Mouse (Mus musculus): Measurements from ENCODE around the gene Tgfbrap1. TPM values are rescaled to one million over a fixed set of nuclear protein-coding genes. Genes with fewer than 3 reads are reported as not detected.
A peak's percentile ranks its signal among the peaks of the same experiment; 100 is the strongest.

Tgfbrap1 gene
- polyA plus RNA-seq, 1 experiment from 2014 or later = 7.5 TPM

- WGBS = 79% methylated on average over 4 of the region's 4 CpGs
- no peaks in the 10 kb centered on the region for H3K27me3 ChIP-seq (ENCODE audit: control insufficient read depth, insufficient read depth, low read length)
- H3K4me2 ChIP-seq (ENCODE audit: low read length) = no peak overlapping the region
- no peak overlapping the region for H3K27ac ChIP-seq (replicated peaks in 1 of 2; ENCODE audit: control insufficient read depth in 1 of 2, insufficient read depth in 1 of 2, low read depth in 2 of 2, low read length in 2 of 2)
- H3K9ac ChIP-seq (ENCODE audit: low read length) = no peak overlapping the region
- no peak overlapping the region for H3K4me3 ChIP-seq (ENCODE audit: control insufficient read depth in 1 of 2, insufficient read depth in 1 of 2, low read depth in 1 of 2, low read length in 2 of 2)
- H3K9me3 ChIP-seq (ENCODE audit: control insufficient read depth, low read length) = no peaks in the 10 kb centered on the region
- no peaks in the 10 kb centered on the region for H3K36me3 ChIP-seq (ENCODE audit: control insufficient read depth, insufficient read depth, low read length)
- no peak for ATAC-seq (ENCODE audit: insufficient number of reproducible peaks, insufficient read depth, low FRiP score, low read depth)
- H3K4me1 ChIP-seq (ENCODE audit: control insufficient read depth in 2 of 2, insufficient read depth in 2 of 2, low read length in 2 of 2) = peaks cover 6 to 9% of the 10 kb centered on the region in 2 experiments
Measured at GRCm38 (mm10) chr1:43010461-43010860, 88.0 kb downstream of the Tgfbrap1 start.

GRCm38 (mm10) chr1:43006524-43006923, 91.9 kb downstream of the Tgfbrap1 start:
- H3K4me3 ChIP-seq (ENCODE audit: control insufficient read depth in 1 of 2, insufficient read depth in 1 of 2, low read depth in 1 of 2, low read length in 2 of 2) = peak overlapping the region; percentile 27 to 32; a peak in 3 of 4 replicates
- H3K27ac ChIP-seq (replicated peaks in 1 of 2; ENCODE audit: control insufficient read depth in 1 of 2, insufficient read depth in 1 of 2, low read depth in 2 of 2, low read length in 2 of 2) = peak overlapping the region; percentile 57 to 76; a peak in 3 of 4 replicates
- ATAC-seq (ENCODE audit: insufficient number of reproducible peaks, insufficient read depth, low FRiP score, low read depth) = no peak
- peak overlapping the region; percentile 65 for H3K4me2 ChIP-seq (ENCODE audit: low read length)
- H3K36me3 ChIP-seq (ENCODE audit: control insufficient read depth, insufficient read depth, low read length) = no peaks in the 10 kb centered on the region
- H3K27me3 ChIP-seq (ENCODE audit: control insufficient read depth, insufficient read depth, low read length) = no peaks in the 10 kb centered on the region
- peak overlapping the region; percentile 25; the same call in 1 of the 2 replicates for H3K9ac ChIP-seq (ENCODE audit: low read length)
- H3K4me1 ChIP-seq (ENCODE audit: control insufficient read depth in 2 of 2, insufficient read depth in 2 of 2, low read length in 2 of 2) = peaks cover 6 to 11% of the 10 kb centered on the region in 2 experiments
- no peaks in the 10 kb centered on the region for H3K9me3 ChIP-seq (ENCODE audit: control insufficient read depth, low read length)
- 61% methylated on average over 4 of the region's 4 CpGs for WGBS

DNA sequence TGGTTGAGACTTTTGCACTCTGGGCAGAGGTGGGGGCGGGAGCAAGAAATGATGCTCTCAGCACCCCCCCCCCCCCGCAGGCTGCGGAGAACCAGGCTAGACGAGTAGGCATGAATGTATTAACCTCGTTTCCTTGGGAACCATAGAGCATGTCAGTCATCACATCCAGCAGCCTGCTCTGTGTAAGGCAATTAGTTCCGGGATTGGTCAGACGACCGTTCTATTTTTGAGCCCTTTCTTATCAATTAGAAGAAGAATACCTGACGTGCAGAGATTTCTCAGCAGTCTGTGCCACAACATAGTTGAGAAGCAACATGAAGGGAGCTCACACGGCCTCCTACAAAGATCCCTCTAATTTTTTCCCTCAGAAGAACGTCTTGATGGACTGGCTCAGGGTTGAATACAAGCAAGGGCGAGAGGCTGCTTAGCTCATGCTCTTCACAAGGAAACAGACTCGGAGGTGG, 92.4 kb downstream of the Tgfbrap1 start:
- peak; percentile 50; the same call in 1 of the 2 replicates for ATAC-seq (ENCODE audit: insufficient number of reproducible peaks, insufficient read depth, low FRiP score, low read depth)
- Histone ChIP-seq H3K36me3 (ENCODE audit: control insufficient read depth, insufficient read depth, low read length) (no peaks in the 10 kb centered on the region), H3K27me3 (ENCODE audit: control insufficient read depth, insufficient read depth, low read length) (no peaks in the 10 kb centered on the region), H3K4me2 (ENCODE audit: low read length) (peak overlapping the region; percentile 65), H3K27ac (replicated peaks in 1 of 2; ENCODE audit: control insufficient read depth in 1 of 2, insufficient read depth in 1 of 2, low read depth in 2 of 2, low read length in 2 of 2) (peak overlapping the region; percentile 57 to 76; a peak in 3 of 4 replicates), H3K9ac (ENCODE audit: low read length) (peak overlapping the region; percentile 25), H3K4me1 (ENCODE audit: control insufficient read depth in 2 of 2, insufficient read depth in 2 of 2, low read length in 2 of 2) (peaks cover 6 to 11% of the 10 kb centered on the region in 2 experiments), H3K9me3 (ENCODE audit: control insufficient read depth, low read length) (no peaks in the 10 kb centered on the region), H3K4me3 (ENCODE audit: control insufficient read depth in 1 of 2, insufficient read depth in 1 of 2, low read depth in 1 of 2, low read length in 2 of 2) (peak overlapping the region; percentile 27 to 32)
- WGBS = 18% methylated on average over 13 of the region's 13 CpGs

Small RNA genes lying within 50 kb of the gene (microRNA-seq; reads per million reads assigned to microRNA genes)
- gene Gm24001 = not detected

Other genes with a start within 250 kb of the Tgfbrap1 start
- gene Mrps9, start 247.4 kb downstream of the Tgfbrap1 start, polyA plus RNA-seq (2014; fragmentation: Nextera tagmentation; extraction: Ambion mirVana) = 68.7 and 71.7 TPM in 2 replicates
- gene Gpr45, start 145.8 kb downstream of the Tgfbrap1 start, polyA plus RNA-seq (2014; fragmentation: Nextera tagmentation; extraction: Ambion mirVana) = 2.0 and 2.1 TPM in 2 replicates
- 20.4 and 23.5 TPM in 2 replicates for gene AI597479, start 73 bp upstream of the Tgfbrap1 start, polyA plus RNA-seq (2014; fragmentation: Nextera tagmentation; extraction: Ambion mirVana)
- gene Fhl2, start 98.3 kb upstream of the Tgfbrap1 start, polyA plus RNA-seq (2014; fragmentation: Nextera tagmentation; extraction: Ambion mirVana) = 358 and 365 TPM in 2 replicates